Mouse (Mus musculus) kidney, postnatal 0 days (tissue): ENCODE results near the gene Eif1. TPM values are rescaled to one million over a fixed set of nuclear protein-coding genes. Genes with fewer than 3 reads are reported as not detected.

Source experiments
- ATAC-seq: fragments of 200-750 bp; cut with Nextera tagmentation; replicated peaks from 2 replicates; pipeline ENCODE4 v1.8.0; 2017; ENCODE audit warnings: low read depth, moderate number of reproducible peaks, moderate TSS enrichment, moderate library complexity; ENCODE audit not compliant: low FRiP score
- DNase-seq: peaks from one replicate; pipeline ENCODE4 v3.0.0-alpha.2; 2016; ENCODE audit warnings: low spot score
- H3K27ac ChIP-seq: fragments of 300-500 bp; sonication (generic); 2 replicates; pipeline ENCODE4 v1.5.1; 2014; ENCODE audit warnings: mild to moderate bottlenecking
- H3K27me3 ChIP-seq: fragments of 300-500 bp; sonication (generic); 2 replicates; pipeline ENCODE4 v1.6.1; 2014; ENCODE audit warnings: low read length, mixed read lengths; ENCODE audit not compliant: insufficient read depth
- H3K36me3 ChIP-seq: fragments of 300-500 bp; sonication (generic); 2 replicates; pipeline ENCODE4 v1.6.1; 2014; ENCODE audit warnings: low read length, mixed read lengths; ENCODE audit not compliant: insufficient read depth
- H3K4me1 ChIP-seq: fragments of 300-500 bp; sonication (generic); replicated peaks from 2 replicates; pipeline ENCODE4 v1.6.1; 2014; ENCODE audit warnings: antibody characterized with exemption, low read length, mixed read lengths; ENCODE audit not compliant: insufficient read depth
- H3K4me2 ChIP-seq: fragments of 300-500 bp; sonication (generic); 2 replicates; pipeline ENCODE4 v1.6.1; 2014; ENCODE audit warnings: mild to moderate bottlenecking, low read length, moderate library complexity, mixed read lengths
- H3K4me3 ChIP-seq: fragments of 300-500 bp; sonication (generic); replicated peaks from 2 replicates; pipeline ENCODE4 v1.5.1; 2014; ENCODE audit warnings: low read depth, low read length
- H3K9ac ChIP-seq: fragments of 300-500 bp; sonication (generic); 2 replicates; pipeline ENCODE4 v1.6.1; 2014; ENCODE audit warnings: low read depth, low read length
- H3K9me3 ChIP-seq: fragments of 300-500 bp; sonication (generic); replicated peaks from 2 replicates; pipeline ENCODE4 v1.6.1; 2016; ENCODE audit warnings: low read length, inconsistent platforms, mixed read lengths
- CTCF ChIP-seq: IDR thresholded peaks from 2 replicates; pipeline ENCODE4 v1.5.1; 2016; ENCODE audit warnings: antibody characterized with exemption, low read depth, mild to moderate bottlenecking, moderate library complexity
- WGBS: fragments of 180-500 bp; shearing (Covaris S2); extraction: QIAGEN DNeasy Blood & Tissue Kit; methylation state at CpG from one replicate; pipeline ENCODE4 v1.1.7; 2014; 5-methylcytosine and 5-hydroxymethylcytosine counted together
- polyA plus RNA-seq: library from polyadenylated mRNA; unstranded; fragments of >200 nt; fragmentation: Nextera tagmentation; extraction: Ambion mirVana; gene quantifications from 2 replicates; pipeline ENCODE4 v1.2.1, GENCODE M21; 2015

The Eif1 gene
- 1,736 and 1,746 TPM in 2 replicates for polyA plus RNA-seq

- no peak for TF ChIP-seq CTCF
- DNase-seq (peak; percentile 100), ATAC-seq (peak; percentile 84)
- peak within 1 kb of the TSS; percentile 62 for H3K4me2 ChIP-seq
- under 1% methylated on average over 54 of the region's 58 CpGs for WGBS
- peaks cover 17% of the 10 kb centered on the region for H3K36me3 ChIP-seq
- peak within 1 kb of the TSS; percentile 100 for H3K27ac ChIP-seq
- peak within 1 kb of the TSS; percentile 82 for H3K4me3 ChIP-seq
- no peaks in the 10 kb centered on the region for H3K27me3 ChIP-seq
- H3K9ac ChIP-seq, result peak within 1 kb of the TSS; percentile 98
- H3K9me3 ChIP-seq, result no peaks in the 10 kb centered on the region
- no peaks in the 10 kb centered on the region for H3K4me1 ChIP-seq
Observed at GRCm38 (mm10) chr11:100319492-100320171, at the start of gene Eif1. Gene Eif1 (plus strand): TSS chr11:100319885.

- H3K4me1 ChIP-seq, result no peaks in the 10 kb centered on the region
- TF ChIP-seq CTCF, result no peak
- H3K4me2 ChIP-seq, result no peak overlapping the region
- H3K36me3 ChIP-seq, result no peaks in the 10 kb centered on the region
- no peaks in the 10 kb centered on the region for H3K27me3 ChIP-seq
- H3K4me3 ChIP-seq, result no peak overlapping the region
- H3K27ac ChIP-seq, result no peak overlapping the region
- H3K9me3 ChIP-seq, result no peaks in the 10 kb centered on the region
- whole genome bisulfite sequencing, result 90% methylated on average over 1 of the region's 1 CpGs
- no peak overlapping the region for H3K9ac ChIP-seq
- ATAC-seq (no peak), DNase-seq (no peak)
Observed at GRCm38 (mm10) chr11:100271878-100272277, 47.8 kb upstream of the Eif1 start.

- ATAC-seq, result no peak
Observed at GRCm38 (mm10) chr11:100274719-100275118, 45.0 kb upstream of the Eif1 start.

GRCm38 (mm10) chr11:100275466-100275865 is 44.2 kb upstream of the Eif1 start:
- no peak for TF ChIP-seq CTCF
- no peak for DNase-seq
- H3K4me2 ChIP-seq, result no peak overlapping the region
- no peak overlapping the region for H3K4me3 ChIP-seq
- no peaks in the 10 kb centered on the region for H3K27me3 ChIP-seq
- 48% methylated on average over 5 of the region's 5 CpGs for WGBS
- no peaks in the 10 kb centered on the region for H3K36me3 ChIP-seq
- no peak overlapping the region for H3K9ac ChIP-seq
- no peaks in the 10 kb centered on the region for H3K4me1 ChIP-seq
- no peak for ATAC-seq
- H3K27ac ChIP-seq, result no peak overlapping the region
- no peaks in the 10 kb centered on the region for H3K9me3 ChIP-seq

More at GRCm38 (mm10) chr11:100274719-100275118, 45.0 kb upstream of the Eif1 start:
- Histone ChIP-seq H3K36me3 (no peaks in the 10 kb centered on the region), H3K27me3 (no peaks in the 10 kb centered on the region), H3K9ac (no peak overlapping the region), H3K4me3 (no peak overlapping the region), H3K9me3 (no peaks in the 10 kb centered on the region), H3K4me1 (no peaks in the 10 kb centered on the region), H3K4me2 (no peak overlapping the region), H3K27ac (no peak overlapping the region)
- TF ChIP-seq CTCF, result no peak
- WGBS, result 71% methylated on average over 7 of the region's 7 CpGs
- DNase-seq, result no peak

DNA sequence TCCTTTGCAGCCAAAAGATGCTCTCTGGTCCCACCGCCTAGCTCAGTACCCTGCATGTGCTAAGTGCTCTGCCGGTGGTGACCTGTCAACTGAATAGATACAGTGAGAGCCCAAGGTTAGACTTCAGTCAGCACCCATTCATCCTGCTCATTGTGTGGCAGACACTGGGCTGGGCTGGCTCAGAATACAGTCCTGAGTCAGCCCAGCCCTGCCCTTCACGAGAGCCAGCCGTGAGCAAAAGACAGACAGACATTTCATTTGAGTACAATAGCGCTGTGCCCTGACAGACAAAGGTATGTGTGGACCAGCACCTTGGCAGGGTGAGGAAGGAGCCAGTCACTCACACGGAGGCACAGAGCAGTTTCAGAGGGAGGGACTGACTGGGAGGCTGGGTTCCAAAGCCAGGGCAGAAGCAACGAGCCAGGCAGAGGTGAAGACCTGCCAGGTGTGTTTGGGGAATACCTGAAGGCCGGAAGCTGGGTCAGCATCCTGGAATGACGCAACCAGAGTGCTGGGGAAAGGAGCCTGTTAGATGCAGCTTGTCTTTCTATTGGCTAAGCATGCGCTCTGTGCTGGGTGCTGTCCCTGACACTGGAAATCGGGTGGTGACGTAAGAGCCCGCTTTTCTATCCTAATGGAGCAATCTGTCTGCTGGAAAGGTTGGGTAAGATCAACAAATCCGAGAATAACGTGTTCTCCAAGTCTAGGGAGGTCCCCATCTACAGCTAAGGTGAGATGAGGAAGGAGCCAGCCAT is 41.8 kb upstream of the Eif1 start:
- H3K27ac ChIP-seq, result no peak overlapping the region
- WGBS, result 71% methylated on average over 15 of the region's 15 CpGs
- H3K4me2 ChIP-seq, result no peak overlapping the region
- no peak for TF ChIP-seq CTCF
- ATAC-seq, result no peak
- H3K4me1 ChIP-seq, result no peaks in the 10 kb centered on the region
- H3K9me3 ChIP-seq, result no peaks in the 10 kb centered on the region
- DNase-seq, result no peak
- no peaks in the 10 kb centered on the region for H3K36me3 ChIP-seq
- no peaks in the 10 kb centered on the region for H3K27me3 ChIP-seq
- no peak overlapping the region for H3K9ac ChIP-seq
- H3K4me3 ChIP-seq, result no peak overlapping the region

DNA sequence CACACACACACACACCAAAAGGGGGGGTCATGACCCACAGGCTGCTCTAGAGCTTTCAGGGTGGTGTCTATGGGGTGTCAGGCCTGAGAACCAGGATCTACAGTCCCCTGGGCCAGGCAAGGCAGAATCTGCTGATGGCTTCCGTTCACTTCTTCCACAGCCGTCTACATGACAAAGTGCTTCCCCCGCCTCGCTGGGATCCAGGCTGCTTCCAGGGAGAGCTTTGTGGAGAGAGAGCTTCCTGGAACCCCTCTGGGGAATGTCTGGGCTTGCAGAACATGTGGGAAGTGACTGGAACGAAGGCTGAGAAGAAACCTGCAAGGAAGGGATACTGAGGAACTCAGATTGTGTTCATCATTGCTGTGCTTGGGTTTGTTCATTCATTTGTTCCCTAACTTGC is 40.9 kb upstream of the Eif1 start:
- no peak for TF ChIP-seq CTCF
- no peak overlapping the region for H3K9ac ChIP-seq
- no peak for DNase-seq
- ATAC-seq, result no peak
- H3K4me2 ChIP-seq, result no peak overlapping the region
- H3K9me3 ChIP-seq, result no peaks in the 10 kb centered on the region
- H3K4me1 ChIP-seq, result no peaks in the 10 kb centered on the region
- H3K27me3 ChIP-seq, result no peaks in the 10 kb centered on the region
- no peak overlapping the region for H3K27ac ChIP-seq
- no peaks in the 10 kb centered on the region for H3K36me3 ChIP-seq
- H3K4me3 ChIP-seq, result no peak overlapping the region
- WGBS, result 45% methylated on average over 5 of the region's 5 CpGs
